Mouse (Mus musculus): Measurements from ENCODE around the gene Egln2. TPM values are rescaled to one million over a fixed set of nuclear protein-coding genes. Genes with fewer than 3 reads are reported as not detected.

The Egln2 gene
- polyA plus RNA-seq, 1 experiment from 2014 or later: 28.2 TPM

DNA sequence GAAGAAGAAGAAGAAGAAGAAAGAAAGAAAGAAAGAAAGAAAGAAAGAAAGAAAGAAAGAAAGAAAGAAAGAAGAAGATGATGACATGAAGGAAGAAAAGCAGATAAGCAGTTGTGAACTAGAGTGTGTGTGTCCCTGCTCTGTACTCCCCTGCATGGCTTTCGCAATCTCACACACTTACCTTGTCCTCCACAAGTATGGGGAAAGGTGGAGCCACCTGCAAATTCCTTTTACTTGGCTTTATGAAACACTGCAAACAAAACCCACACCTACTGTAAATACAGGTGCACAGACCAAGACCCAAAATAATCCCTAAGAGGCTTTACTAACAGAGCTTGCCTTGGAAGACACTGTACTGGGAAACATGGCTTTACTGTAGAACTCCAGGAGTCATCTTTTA, 55.6 kb downstream of the Egln2 start:
- 77% methylated on average over 1 of the region's 1 CpGs for WGBS (ENCODE audit: insufficient replicate concordance)
- Histone ChIP-seq H3K4me1 (ENCODE audit: control insufficient read depth, low read depth, low read length) (no peaks in the 10 kb centered on the region), H3K4me3 (ENCODE audit: low read depth, low read length) (no peak overlapping the region), H3K27ac (ENCODE audit: low read length) (no peak overlapping the region), H3K27me3 (ENCODE audit: control insufficient read depth, insufficient read depth, low read depth, low read length) (no peaks in the 10 kb centered on the region), H3K9ac (ENCODE audit: low read depth, low read length) (no peak overlapping the region), H3K4me2 (ENCODE audit: low read depth, low read length) (no peak overlapping the region), H3K36me3 (ENCODE audit: control insufficient read depth, insufficient read depth) (no peaks in the 10 kb centered on the region), H3K9me3 (replicated peaks; ENCODE audit: control insufficient read depth, low read length) (no peaks in the 10 kb centered on the region)
- ATAC-seq (ENCODE audit: low read depth): no peak

DNA sequence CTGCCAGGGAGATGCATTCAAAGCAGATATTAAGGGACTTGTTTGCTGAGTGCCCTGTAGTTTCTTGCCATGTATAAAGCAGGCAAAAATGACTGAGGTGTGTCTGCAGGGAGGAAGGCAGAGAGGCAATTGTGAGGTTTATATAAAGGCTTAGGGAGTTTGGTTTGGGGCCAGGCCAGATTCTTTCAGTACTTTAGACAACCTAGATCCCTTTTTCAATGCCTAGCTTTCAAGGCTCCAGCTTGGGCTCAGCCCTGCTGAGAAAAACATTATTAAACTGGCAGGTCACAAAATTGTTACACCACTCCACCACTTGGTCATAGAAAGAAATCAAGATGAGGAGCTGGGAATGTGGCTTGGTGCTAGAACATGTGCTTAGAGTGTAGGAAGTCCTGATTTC, 56.3 kb downstream of the Egln2 start:
- Histone ChIP-seq H3K9me3 (replicated peaks; ENCODE audit: control insufficient read depth, low read length) (no peaks in the 10 kb centered on the region), H3K36me3 (ENCODE audit: control insufficient read depth, insufficient read depth) (no peaks in the 10 kb centered on the region), H3K4me2 (ENCODE audit: low read depth, low read length) (no peak overlapping the region), H3K4me3 (ENCODE audit: low read depth, low read length) (no peak overlapping the region), H3K4me1 (ENCODE audit: control insufficient read depth, low read depth, low read length) (no peaks in the 10 kb centered on the region), H3K9ac (ENCODE audit: low read depth, low read length) (no peak overlapping the region), H3K27ac (ENCODE audit: low read length) (no peak overlapping the region), H3K27me3 (ENCODE audit: control insufficient read depth, insufficient read depth, low read depth, low read length) (no peaks in the 10 kb centered on the region)
- ATAC-seq (ENCODE audit: low read depth): no peak

MicroRNAs within 50 kb of the gene (microRNA counts, 519-probe panel; counts per million panel counts)
- 1,006 counts per million, percentile 5 among the panel's probes with 10 or more counts for microRNA mmu-miR-1191

Small RNAs within 50 kb of the gene (microRNA-seq; reads per million reads assigned to microRNA genes)
- 3.9 reads per million, percentile 13 among the genes with 10 or more reads in this experiment for gene Mir1191
- not detected for gene Mir3101

Other genes starting within 250 kb of the Egln2 start
- 2.5 and 2.9 TPM in 2 replicates for gene Cyp2a22, start 227.4 kb downstream of the Egln2 start, polyA plus RNA-seq (2015; fragmentation: Nextera tagmentation; extraction: Ambion mirVana)
- gene Cyp2a12, start 137.7 kb downstream of the Egln2 start, polyA plus RNA-seq (2015; fragmentation: Nextera tagmentation; extraction: Ambion mirVana): 14.0 and 18.5 TPM in 2 replicates
- 2.0 and 3.0 TPM in 2 replicates for gene Cyp2f2, start 46.9 kb downstream of the Egln2 start, polyA plus RNA-seq (2015; fragmentation: Nextera tagmentation; extraction: Ambion mirVana)
- gene Cyp2t4, start 13.1 kb downstream of the Egln2 start, polyA plus RNA-seq (2015; fragmentation: Nextera tagmentation; extraction: Ambion mirVana): not detected in 2 replicates
- 21.2 and 22.3 TPM in 2 replicates for gene Rab4b, start 12.1 kb upstream of the Egln2 start, polyA plus RNA-seq (2015; fragmentation: Nextera tagmentation; extraction: Ambion mirVana)
- gene Gm21983, start 14.3 kb upstream of the Egln2 start, polyA plus RNA-seq (2015; fragmentation: Nextera tagmentation; extraction: Ambion mirVana): not detected in 2 replicates
- gene Mia, start 14.4 kb upstream of the Egln2 start, polyA plus RNA-seq (2015; fragmentation: Nextera tagmentation; extraction: Ambion mirVana): 0.74 and 0.76 TPM in 2 replicates
- gene BC024978, start 29.0 kb upstream of the Egln2 start, polyA plus RNA-seq (2015; fragmentation: Nextera tagmentation; extraction: Ambion mirVana): 0.62 and 0.87 TPM in 2 replicates
- gene Snrpa, start 29.5 kb upstream of the Egln2 start, polyA plus RNA-seq (2015; fragmentation: Nextera tagmentation; extraction: Ambion mirVana): 74.7 and 75.5 TPM in 2 replicates
- gene Itpkc, start 61.9 kb upstream of the Egln2 start, polyA plus RNA-seq (2015; fragmentation: Nextera tagmentation; extraction: Ambion mirVana): 1.6 and 2.0 TPM in 2 replicates
- 26.6 and 32.3 TPM in 2 replicates for gene Coq8b, start 66.2 kb upstream of the Egln2 start, polyA plus RNA-seq (2015; fragmentation: Nextera tagmentation; extraction: Ambion mirVana)
- 1.2 and 1.9 TPM in 2 replicates for gene Numbl, start 91.6 kb upstream of the Egln2 start, polyA plus RNA-seq (2015; fragmentation: Nextera tagmentation; extraction: Ambion mirVana)
- 5.2 and 7.6 TPM in 2 replicates for gene Ltbp4, start 170.9 kb upstream of the Egln2 start, polyA plus RNA-seq (2015; fragmentation: Nextera tagmentation; extraction: Ambion mirVana)
- 16.1 and 16.5 TPM in 2 replicates for gene Shkbp1, start 189.2 kb upstream of the Egln2 start, polyA plus RNA-seq (2015; fragmentation: Nextera tagmentation; extraction: Ambion mirVana)
- 0.23 and 0.44 TPM in 2 replicates for gene Gm20479, start 190.6 kb upstream of the Egln2 start, polyA plus RNA-seq (2015; fragmentation: Nextera tagmentation; extraction: Ambion mirVana)

Measured in liver, embryonic 16.5 days (tissue).